Mouse (Mus musculus): ENCODE measurements at regions not wholly inside any gene's neighbourhood (a gene's known extent, or its start where the extent isn't known, plus 50 kb on each side); places are given as distances from the start of the nearest gene placed in this dataset.
A peak's percentile ranks its signal among the peaks of the same experiment; 100 is the strongest.

GRCm38 (mm10) chr17:82533521-82533920 is 681.6 kb upstream of the Pkdcc start:
- no peak overlapping the region for H3K9ac ChIP-seq

GRCm38 (mm10) chr17:82518129-82518528 is 697.0 kb upstream of the Pkdcc start:
- H3K36me3 ChIP-seq (ENCODE audit: insufficient read depth) = no peaks in the 10 kb centered on the region

More at GRCm38 (mm10) chr17:82533521-82533920, 681.6 kb upstream of the Pkdcc start:
- Histone ChIP-seq H3K4me3 (ENCODE audit: low read depth, low read length) (no peak overlapping the region), H3K9me3 (ENCODE audit: low read depth, low read length) (no peaks in the 10 kb centered on the region), H3K4me2 (no peak overlapping the region), H3K36me3 (ENCODE audit: insufficient read depth) (no peaks in the 10 kb centered on the region), H3K27me3 (ENCODE audit: insufficient read depth, low read length) (no peaks in the 10 kb centered on the region), H3K27ac (ENCODE audit: low read depth) (no peak overlapping the region), H3K4me1 (ENCODE audit: insufficient read depth) (no peaks in the 10 kb centered on the region)
- DNase-seq (no peak), ATAC-seq (ENCODE audit: insufficient read depth) (no peak)
- WGBS = 45% methylated on average over 5 of the region's 5 CpGs
- no peak for TF ChIP-seq CTCF (IDR thresholded peaks at IDR 0.05; ENCODE audit: low read depth)

GRCm38 (mm10) chr17:82516850-82517249 is 698.2 kb upstream of the Pkdcc start:
- no peaks in the 10 kb centered on the region for H3K4me1 ChIP-seq (ENCODE audit: insufficient read depth)
- H3K9ac ChIP-seq = no peak overlapping the region
- no peak for DNase-seq
- H3K27ac ChIP-seq (ENCODE audit: low read depth) = no peak overlapping the region
- no peak for ATAC-seq (ENCODE audit: insufficient read depth)
- TF ChIP-seq CTCF (IDR thresholded peaks at IDR 0.05; ENCODE audit: low read depth) = no peak
- H3K4me2 ChIP-seq = no peak overlapping the region
- H3K36me3 ChIP-seq (ENCODE audit: insufficient read depth) = no peaks in the 10 kb centered on the region
- H3K27me3 ChIP-seq (ENCODE audit: insufficient read depth, low read length) = no peaks in the 10 kb centered on the region
- 63% methylated on average over 3 of the region's 3 CpGs for WGBS
- no peak overlapping the region for H3K4me3 ChIP-seq (ENCODE audit: low read depth, low read length)
- no peaks in the 10 kb centered on the region for H3K9me3 ChIP-seq (ENCODE audit: low read depth, low read length)

More at GRCm38 (mm10) chr17:82518129-82518528, 697.0 kb upstream of the Pkdcc start:
- Histone ChIP-seq H3K4me3 (ENCODE audit: low read depth, low read length) (no peak overlapping the region), H3K27me3 (ENCODE audit: insufficient read depth, low read length) (no peaks in the 10 kb centered on the region), H3K27ac (ENCODE audit: low read depth) (no peak overlapping the region), H3K4me1 (ENCODE audit: insufficient read depth) (no peaks in the 10 kb centered on the region), H3K9me3 (ENCODE audit: low read depth, low read length) (no peaks in the 10 kb centered on the region), H3K4me2 (no peak overlapping the region), H3K9ac (no peak overlapping the region)
- no peak for TF ChIP-seq CTCF (IDR thresholded peaks at IDR 0.05; ENCODE audit: low read depth)
- ATAC-seq (ENCODE audit: insufficient read depth) = no peak
- DNase-seq = no peak

GRCm38 (mm10) chr17:82513816-82514215 is 701.3 kb upstream of the Pkdcc start:
- H3K9me3 ChIP-seq (ENCODE audit: low read depth, low read length) = no peaks in the 10 kb centered on the region
- H3K9ac ChIP-seq = no peak overlapping the region
- DNase-seq (no peak), ATAC-seq (ENCODE audit: insufficient read depth) (no peak)
- H3K27ac ChIP-seq (ENCODE audit: low read depth) = no peak overlapping the region
- H3K4me1 ChIP-seq (ENCODE audit: insufficient read depth) = no peaks in the 10 kb centered on the region
- no peak overlapping the region for H3K4me3 ChIP-seq (ENCODE audit: low read depth, low read length)
- 77% methylated on average over 2 of the region's 2 CpGs for WGBS
- TF ChIP-seq CTCF (IDR thresholded peaks at IDR 0.05; ENCODE audit: low read depth) = no peak
- no peaks in the 10 kb centered on the region for H3K27me3 ChIP-seq (ENCODE audit: insufficient read depth, low read length)
- H3K36me3 ChIP-seq (ENCODE audit: insufficient read depth) = no peaks in the 10 kb centered on the region
- H3K4me2 ChIP-seq = no peak overlapping the region

GRCm38 (mm10) chr17:82504291-82504690 is 710.8 kb upstream of the Pkdcc start:
- TF ChIP-seq CTCF (IDR thresholded peaks at IDR 0.05; ENCODE audit: low read depth) = no peak
- no peak overlapping the region for H3K27ac ChIP-seq (ENCODE audit: low read depth)
- H3K9me3 ChIP-seq (ENCODE audit: low read depth, low read length) = no peaks in the 10 kb centered on the region
- H3K4me1 ChIP-seq (ENCODE audit: insufficient read depth) = no peaks in the 10 kb centered on the region
- no peak overlapping the region for H3K9ac ChIP-seq
- no peak for DNase-seq
- 77% methylated on average over 3 of the region's 3 CpGs for WGBS
- no peak overlapping the region for H3K4me2 ChIP-seq
- H3K36me3 ChIP-seq (ENCODE audit: insufficient read depth) = no peaks in the 10 kb centered on the region
- H3K27me3 ChIP-seq (ENCODE audit: insufficient read depth, low read length) = no peaks in the 10 kb centered on the region
- H3K4me3 ChIP-seq (ENCODE audit: low read depth, low read length) = no peak overlapping the region
- ATAC-seq (ENCODE audit: insufficient read depth) = no peak

- H3K9me3 ChIP-seq (ENCODE audit: low read depth, low read length) = no peaks in the 10 kb centered on the region
- no peak overlapping the region for H3K9ac ChIP-seq
- 44% methylated on average over 3 of the region's 3 CpGs for WGBS
- no peak for TF ChIP-seq CTCF (IDR thresholded peaks at IDR 0.05; ENCODE audit: low read depth)
- H3K4me1 ChIP-seq (ENCODE audit: insufficient read depth) = no peaks in the 10 kb centered on the region
- H3K36me3 ChIP-seq (ENCODE audit: insufficient read depth) = no peaks in the 10 kb centered on the region
- no peaks in the 10 kb centered on the region for H3K27me3 ChIP-seq (ENCODE audit: insufficient read depth, low read length)
- DNase-seq (no peak), ATAC-seq (ENCODE audit: insufficient read depth) (no peak)
- no peak overlapping the region for H3K4me3 ChIP-seq (ENCODE audit: low read depth, low read length)
- no peak overlapping the region for H3K27ac ChIP-seq (ENCODE audit: low read depth)
- no peak overlapping the region for H3K4me2 ChIP-seq
These were observed 729.5 kb upstream of the Pkdcc start for GRCm38 (mm10) chr17:82485544-82485943.

- TF ChIP-seq CTCF (IDR thresholded peaks at IDR 0.05; ENCODE audit: low read depth) = no peak
- WGBS = 86% methylated on average over 6 of the region's 6 CpGs
- Histone ChIP-seq H3K4me3 (ENCODE audit: low read depth, low read length) (no peak overlapping the region), H3K9ac (no peak overlapping the region), H3K27me3 (ENCODE audit: insufficient read depth, low read length) (no peaks in the 10 kb centered on the region), H3K36me3 (ENCODE audit: insufficient read depth) (no peaks in the 10 kb centered on the region), H3K4me2 (no peak overlapping the region), H3K9me3 (ENCODE audit: low read depth, low read length) (no peaks in the 10 kb centered on the region), H3K27ac (ENCODE audit: low read depth) (no peak overlapping the region), H3K4me1 (ENCODE audit: insufficient read depth) (no peaks in the 10 kb centered on the region)
- ATAC-seq (ENCODE audit: insufficient read depth) (no peak), DNase-seq (no peak)
These were observed 730.5 kb upstream of the Pkdcc start for GRCm38 (mm10) chr17:82484609-82485008.

- Histone ChIP-seq H3K4me3 (ENCODE audit: low read depth, low read length) (no peak overlapping the region), H3K4me2 (no peak overlapping the region), H3K27ac (ENCODE audit: low read depth) (no peak overlapping the region), H3K27me3 (ENCODE audit: insufficient read depth, low read length) (no peaks in the 10 kb centered on the region), H3K4me1 (ENCODE audit: insufficient read depth) (no peaks in the 10 kb centered on the region), H3K9me3 (ENCODE audit: low read depth, low read length) (no peaks in the 10 kb centered on the region), H3K36me3 (ENCODE audit: insufficient read depth) (no peaks in the 10 kb centered on the region), H3K9ac (no peak overlapping the region)
- TF ChIP-seq CTCF (IDR thresholded peaks at IDR 0.05; ENCODE audit: low read depth) = no peak
- ATAC-seq (ENCODE audit: insufficient read depth) = no peak
- WGBS = 70% methylated on average over 5 of the region's 5 CpGs
- DNase-seq = peak; percentile 19
These were observed 719.8 kb upstream of the Slc8a1 start for GRCm38 (mm10) chr17:82457972-82458371.
